Mouse (Mus musculus) inflammation-experienced regulatory T-cells, adult 16 weeks (primary cell): Measurements from ENCODE around the gene Rragd. TPM values are rescaled to one million over a fixed set of nuclear protein-coding genes. Genes with fewer than 3 reads are reported as not detected.

ENCODE experiments used
- polyA plus RNA-seq: library from polyadenylated mRNA; unstranded; fragments of 100-300 nt; shearing (Covaris generic); gene quantifications from one replicate; pipeline ENCODE4 v1.2.1, GENCODE M21; 2017

The Rragd gene
- polyA plus RNA-seq = 11.7 TPM

GRCm38 (mm10) chr4:32982716-32983175 lies at the start of gene Rragd:
Gene Rragd (plus strand): TSS chr4:32983037.

GRCm38 (mm10) chr4:32950356-32951034 lies 32.3 kb upstream of the Rragd start, which contains the start of gene Ankrd6:
Gene Ankrd6 (minus strand): TSS chr4:32950841.

GRCm38 (mm10) chr4:33031195-33031960 lies 48.5 kb downstream of the Rragd start, which contains the start of gene Ube2j1:
Gene Ube2j1 (plus strand): TSS chr4:33031416.

GRCm38 (mm10) chr4:33062981-33063380 lies 80.1 kb downstream of the Rragd start, which contains the start of gene Gabrr2:
Gene Gabrr2 (plus strand): TSS chr4:33062999.

Other genes starting within 250 kb of the Rragd start
- gene Lyrm2, start 182.8 kb upstream of the Rragd start, polyA plus RNA-seq = 79.3 TPM
- 5.3 TPM for gene Ankrd6, start 32.2 kb upstream of the Rragd start, polyA plus RNA-seq
- gene Ube2j1, start 48.4 kb downstream of the Rragd start, polyA plus RNA-seq = 68.5 TPM
- gene Gabrr2, start 80.0 kb downstream of the Rragd start, polyA plus RNA-seq = 22.5 TPM
- gene Gabrr1, start 149.5 kb downstream of the Rragd start, polyA plus RNA-seq = not detected
- gene Pm20d2, start 206.7 kb downstream of the Rragd start, polyA plus RNA-seq = not detected
- gene Srsf12, start 226.0 kb downstream of the Rragd start, polyA plus RNA-seq = 2.9 TPM